Mouse (Mus musculus) gastrocnemius, adult 2 months (tissue): ENCODE results near the gene Ugp2. TPM values are rescaled to one million over a fixed set of nuclear protein-coding genes. Genes with fewer than 3 reads are reported as not detected.
A peak's percentile ranks its signal among the peaks of the same experiment; 100 is the strongest.

Source experiments
- DNase-seq: peaks from one replicate; pipeline ENCODE4 v3.0.0; 2022
- H3K27ac ChIP-seq: fragments of 200-600 bp; 2 replicates; pipeline ENCODE4 v1.8.1; 2022; ENCODE audit warnings: mild to moderate bottlenecking
- H3K4me3 ChIP-seq: fragments of 200-600 bp; 2 replicates; pipeline ENCODE4 v1.8.1; 2022; ENCODE audit warnings: mild to moderate bottlenecking, moderate library complexity
- CTCF ChIP-seq: fragments of 200-600 bp; IDR thresholded peaks from 2 replicates; pipeline ENCODE4 v1.8.1; 2022; ENCODE audit warnings: antibody characterized with exemption, mild to moderate bottlenecking, moderate library complexity
- intact Hi-C: fragments of 180-260 bp; cut with DNase I; formaldehyde crosslinking; loops from one replicate; pipeline ENCODE4 v1.15.1; 2025
- total RNA-seq, 2 experiments: library from RNA; stranded (reverse); gene quantifications; 2 replicates each; pipeline ENCODE4 v1.2.3; 2021

The Ugp2 gene
- total RNA-seq, 2 experiments from 2014 or later: 474 to 554 TPM

GRCm38 (mm10) chr11:21369248-21370016, 1.6 kb downstream of the Ugp2 start:
- Histone ChIP-seq H3K4me3 (peak overlapping the region; percentile 90), H3K27ac (peak overlapping the region; percentile 99)
- no peak for DNase-seq
- no peak for TF ChIP-seq CTCF
- intact Hi-C loops: loop anchor here (1.0 to 2.0 kb wide), 2 partner anchors 17 to 61 kb away; no protein-coding TSS in a partner anchor

GRCm38 (mm10) chr11:21368466-21368865, 2.5 kb downstream of the Ugp2 start:
- H3K27ac ChIP-seq: peak overlapping the region; percentile 99
- TF ChIP-seq CTCF: no peak
- peak; percentile 59 for DNase-seq
- peak overlapping the region; percentile 90 for H3K4me3 ChIP-seq
- intact Hi-C loops: loop anchor here (2.0 kb wide), 1 partner anchor 16 kb away; no protein-coding TSS in a partner anchor

GRCm38 (mm10) chr11:21363144-21363940, 7.7 kb downstream of the Ugp2 start:
- Histone ChIP-seq H3K27ac (peak overlapping the region; percentile 31), H3K4me3 (no peak overlapping the region)
- no peak for TF ChIP-seq CTCF
- intact Hi-C loops: no loop called here
- DNase-seq: no peak

GRCm38 (mm10) chr11:21351296-21351695, 19.7 kb downstream of the Ugp2 start:
- no peak for TF ChIP-seq CTCF
- intact Hi-C loops: loop anchor here (5.0 kb wide), 1 partner anchor 81 kb away; no protein-coding TSS in a partner anchor
- H3K27ac ChIP-seq: peak overlapping the region; percentile 81
- peak; percentile 61 for DNase-seq
- H3K4me3 ChIP-seq: peak overlapping the region; percentile 28

GRCm38 (mm10) chr11:21348890-21349289, 22.1 kb downstream of the Ugp2 start:
- no peak for TF ChIP-seq CTCF

GRCm38 (mm10) chr11:21346020-21346419, 25.0 kb downstream of the Ugp2 start:
- DNase-seq: no peak
- Histone ChIP-seq H3K4me3 (no peak overlapping the region), H3K27ac (no peak overlapping the region)
- no peak for TF ChIP-seq CTCF
- intact Hi-C loops: no loop called here

More at GRCm38 (mm10) chr11:21348890-21349289, 22.1 kb downstream of the Ugp2 start:
- Histone ChIP-seq H3K4me3 (no peak overlapping the region), H3K27ac (no peak overlapping the region)
- intact Hi-C loops: no loop called here
- no peak for DNase-seq

- intact Hi-C loops: no loop called here
- Histone ChIP-seq H3K4me3 (no peak overlapping the region), H3K27ac (no peak overlapping the region)
- TF ChIP-seq CTCF: no peak
- no peak for DNase-seq
Measured at GRCm38 (mm10) chr11:21343490-21343889, 27.5 kb downstream of the Ugp2 start.

GRCm38 (mm10) chr11:21339088-21339487, 31.9 kb downstream of the Ugp2 start:
- intact Hi-C loops: no loop called here
- H3K4me3 ChIP-seq: no peak overlapping the region
- H3K27ac ChIP-seq: peak overlapping the region; percentile 80
- DNase-seq: no peak
- no peak for TF ChIP-seq CTCF

GRCm38 (mm10) chr11:21337855-21338254, 33.1 kb downstream of the Ugp2 start:
- H3K4me3 ChIP-seq: no peak overlapping the region; the same call in 1 of the 2 replicates
- peak; percentile 80 for DNase-seq
- peak; percentile 1; the same call in 1 of the 2 replicates for TF ChIP-seq CTCF
- intact Hi-C loops: no loop called here
- H3K27ac ChIP-seq: peak overlapping the region; percentile 80

- H3K4me3 ChIP-seq: no peak overlapping the region
- intact Hi-C loops: no loop called here
- no peak for DNase-seq
- no peak overlapping the region for H3K27ac ChIP-seq
- TF ChIP-seq CTCF: no peak
Measured at GRCm38 (mm10) chr11:21332639-21333295, 38.2 kb downstream of the Ugp2 start.

- intact Hi-C loops: no loop called here
- H3K27ac ChIP-seq: no peak overlapping the region
- no peak for DNase-seq
- no peak for TF ChIP-seq CTCF
- H3K4me3 ChIP-seq: no peak overlapping the region
Measured at GRCm38 (mm10) chr11:21328141-21328540, 42.9 kb downstream of the Ugp2 start.

GRCm38 (mm10) chr11:21327486-21327885, 43.5 kb downstream of the Ugp2 start:
- no peak for TF ChIP-seq CTCF
- Histone ChIP-seq H3K27ac (no peak overlapping the region), H3K4me3 (no peak overlapping the region)
- DNase-seq: no peak
- intact Hi-C loops: no loop called here
